Mouse (Mus musculus) heart, embryonic 11.5 days (tissue): ENCODE measurements around the gene Spata20. TPM values are rescaled to one million over a fixed set of nuclear protein-coding genes. Genes with fewer than 3 reads are reported as not detected.
A peak's percentile ranks its signal among the peaks of the same experiment; 100 is the strongest.

ENCODE experiments used
- ATAC-seq: fragments of 200-750 bp; cut with Nextera tagmentation; replicated peaks from 2 replicates; pipeline ENCODE4 v1.8.0; 2017; ENCODE audit warnings: moderate library complexity; ENCODE audit not compliant: insufficient number of reproducible peaks, low FRiP score, low TSS enrichment
- H3K27ac ChIP-seq: fragments of 300-500 bp; sonication (generic); 2 replicates; pipeline ENCODE4 v1.5.1; 2014; ENCODE audit warnings: mild to moderate bottlenecking, low read depth, low read length
- H3K27me3 ChIP-seq: fragments of 300-500 bp; sonication (generic); 2 replicates; pipeline ENCODE4 v1.6.1; 2014; ENCODE audit warnings: mild to moderate bottlenecking, low read length, mixed read lengths; ENCODE audit not compliant: control insufficient read depth, insufficient read depth
- H3K36me3 ChIP-seq: fragments of 300-500 bp; sonication (generic); 2 replicates; pipeline ENCODE4 v1.6.1; 2014; ENCODE audit warnings: mild to moderate bottlenecking, low read length, moderate library complexity, mixed read lengths; ENCODE audit not compliant: control insufficient read depth, insufficient read depth
- H3K4me1 ChIP-seq: fragments of 300-500 bp; sonication (generic); 2 replicates; pipeline ENCODE4 v1.6.1; 2014; ENCODE audit warnings: low read length; ENCODE audit not compliant: control insufficient read depth, insufficient read depth
- H3K4me2 ChIP-seq: fragments of 300-500 bp; sonication (generic); 2 replicates; pipeline ENCODE4 v1.6.1; 2014; ENCODE audit warnings: mild to moderate bottlenecking, moderate library complexity
- H3K4me3 ChIP-seq: fragments of 300-500 bp; sonication (generic); 2 replicates; pipeline ENCODE4 v1.5.1; 2014; ENCODE audit warnings: low read depth, low read length
- H3K9ac ChIP-seq: fragments of 300-500 bp; sonication (generic); 2 replicates; pipeline ENCODE4 v1.6.1; 2014; ENCODE audit warnings: mild to moderate bottlenecking, low read depth, low read length, moderate library complexity
- H3K9me3 ChIP-seq: fragments of 300-500 bp; sonication (generic); replicated peaks from 2 replicates; pipeline ENCODE4 v1.6.1; 2016; ENCODE audit warnings: low read length; ENCODE audit not compliant: control insufficient read depth
- WGBS: fragments of 180-500 bp; shearing (Covaris S2); extraction: QIAGEN DNeasy Blood & Tissue Kit; methylation state at CpG from one replicate; pipeline ENCODE4 v1.1.7; 2014; ENCODE audit not compliant: insufficient replicate concordance; 5-methylcytosine and 5-hydroxymethylcytosine counted together
- polyA plus RNA-seq: library from polyadenylated mRNA; unstranded; fragments of >200 nt; fragmentation: Nextera tagmentation; extraction: Ambion mirVana; gene quantifications from 2 replicates; pipeline ENCODE4 v1.2.1, GENCODE M21; 2014

Spata20 gene
- polyA plus RNA-seq, 1 experiment from 2014 or later = not detected

DNA sequence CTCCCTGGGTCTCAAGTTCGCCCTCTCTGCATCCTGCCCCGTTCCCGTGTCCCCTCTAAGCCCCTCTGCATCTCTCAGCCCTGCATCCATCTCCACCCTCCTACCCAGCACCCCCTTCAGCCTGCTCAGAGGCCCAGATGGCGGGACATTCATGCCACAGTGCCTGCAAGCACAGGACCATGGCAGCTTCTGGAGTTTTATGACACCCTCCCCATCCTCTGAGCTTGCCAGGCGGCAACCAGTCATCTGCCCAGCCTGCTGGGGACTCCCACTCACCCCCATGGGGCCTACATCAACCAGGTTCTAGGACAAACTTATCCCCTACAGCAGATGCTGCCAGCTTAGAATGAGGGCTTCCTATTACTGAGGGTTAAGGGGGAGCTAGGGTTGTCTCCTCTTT lies 31.2 kb downstream of the Spata20 start:
- H3K4me2 ChIP-seq = no peak overlapping the region
- no peak for ATAC-seq
- no peak overlapping the region for H3K27ac ChIP-seq
- H3K27me3 ChIP-seq = peaks cover 11% of the 10 kb centered on the region
- no peak overlapping the region for H3K4me3 ChIP-seq
- H3K9me3 ChIP-seq = no peaks in the 10 kb centered on the region
- WGBS = 69% methylated on average over 5 of the region's 5 CpGs
- peaks cover 28% of the 10 kb centered on the region for H3K4me1 ChIP-seq
- no peaks in the 10 kb centered on the region for H3K36me3 ChIP-seq
- H3K9ac ChIP-seq = no peak overlapping the region

DNA sequence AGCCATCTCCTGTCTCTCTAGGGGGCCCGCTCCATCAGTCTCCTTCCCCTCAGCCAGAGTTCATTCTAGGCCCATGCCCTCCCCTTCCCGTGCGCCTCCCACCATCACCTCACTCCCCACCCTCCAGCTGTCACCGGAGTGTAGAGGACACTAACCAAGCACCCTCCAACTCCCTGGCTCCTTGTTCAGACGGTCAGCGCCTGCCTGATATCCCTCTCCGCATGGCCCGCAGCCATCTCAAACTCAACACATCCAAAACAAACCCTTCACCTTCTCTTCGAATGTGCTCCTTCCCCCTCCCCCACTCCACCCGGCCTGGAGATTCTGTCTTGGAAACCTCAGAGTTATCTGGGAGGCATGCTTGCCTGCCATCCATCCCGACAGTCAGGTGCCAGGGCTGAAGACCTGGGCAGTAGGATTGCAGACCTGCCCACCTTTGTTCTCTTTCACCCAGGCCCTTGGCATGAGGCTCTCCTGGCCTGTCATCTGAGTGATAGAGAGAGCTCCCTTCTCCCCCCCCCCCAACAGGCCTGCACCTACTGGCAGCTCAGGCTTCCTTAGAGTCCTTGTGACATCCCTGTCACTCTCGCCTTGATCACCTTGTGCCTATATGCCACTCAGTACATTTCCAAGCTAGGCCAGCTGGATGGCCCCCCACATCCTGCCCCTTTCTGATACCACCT lies 34.7 kb downstream of the Spata20 start:
- Histone ChIP-seq H3K4me2 (0 out of 2 replicates have a peak overlapping the region, but pooled peaks have one; percentile 3), H3K4me1 (peaks cover 31% of the 10 kb centered on the region)
- ATAC-seq = peak; percentile 75

DNA sequence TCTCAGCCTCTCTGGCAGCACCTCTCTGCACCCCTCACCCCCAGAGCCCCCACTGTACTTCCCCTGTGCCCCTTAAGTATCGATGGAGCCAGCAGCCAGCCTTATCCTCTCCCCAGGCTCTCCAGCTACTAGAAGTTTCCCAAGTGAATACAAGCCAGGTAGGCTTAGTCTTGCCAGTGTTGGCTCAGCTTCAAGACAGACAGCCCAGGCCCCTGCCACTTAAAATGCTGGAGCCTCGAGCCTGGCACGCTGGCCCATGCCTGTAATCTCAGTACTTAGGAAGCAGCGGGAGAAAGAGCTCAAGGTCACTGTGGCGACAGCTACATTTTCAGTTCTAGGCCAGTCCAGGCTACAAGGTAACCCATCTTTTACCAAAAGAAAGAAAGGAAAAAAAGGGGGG lies 36.1 kb downstream of the Spata20 start:
- H3K4me2 ChIP-seq = 0 out of 2 replicates have a peak overlapping the region, but pooled peaks have one; percentile 4

More for the DNA sequence above, 34.7 kb downstream of the Spata20 start:
- H3K9me3 ChIP-seq = no peaks in the 10 kb centered on the region
- no peak overlapping the region for H3K4me3 ChIP-seq
- WGBS = 21% methylated on average over 12 of the region's 12 CpGs
- H3K27me3 ChIP-seq = peaks cover 8% of the 10 kb centered on the region
- H3K27ac ChIP-seq = peak overlapping the region; percentile 66
- H3K9ac ChIP-seq = peak overlapping the region; percentile 34; the same call in 1 of the 2 replicates
- no peaks in the 10 kb centered on the region for H3K36me3 ChIP-seq

DNA sequence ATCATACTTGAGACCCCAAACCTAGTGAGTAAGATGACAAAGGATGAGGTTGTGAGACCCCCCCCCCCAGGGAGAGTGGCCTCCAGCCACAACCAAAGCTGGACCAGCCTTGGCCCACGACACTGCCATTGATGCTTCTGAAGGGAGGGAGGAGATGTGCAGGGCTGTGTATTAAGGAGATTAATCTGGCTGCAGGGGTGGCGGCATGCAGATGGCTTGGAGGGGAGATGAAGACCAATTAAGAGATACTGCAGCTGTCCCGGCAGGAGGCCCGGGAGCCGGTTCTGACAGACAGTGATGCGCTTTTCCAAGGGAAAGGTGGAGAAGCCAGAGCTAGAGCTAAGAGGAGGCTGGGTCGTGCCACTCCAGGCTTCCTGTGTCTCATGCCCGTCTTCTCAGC lies 36.7 kb downstream of the Spata20 start:
- H3K4me1 ChIP-seq = peaks cover 27% of the 10 kb centered on the region
- H3K27ac ChIP-seq = no peak overlapping the region
- no peak overlapping the region for H3K4me3 ChIP-seq
- no peak overlapping the region for H3K9ac ChIP-seq
- H3K9me3 ChIP-seq = no peaks in the 10 kb centered on the region
- no peaks in the 10 kb centered on the region for H3K27me3 ChIP-seq
- 42% methylated on average over 8 of the region's 8 CpGs for WGBS
- no peak overlapping the region for H3K4me2 ChIP-seq
- H3K36me3 ChIP-seq = no peaks in the 10 kb centered on the region
- no peak for ATAC-seq

More for the DNA sequence above, 36.1 kb downstream of the Spata20 start:
- Histone ChIP-seq H3K9ac (no peak overlapping the region), H3K27me3 (peaks cover 6% of the 10 kb centered on the region; the same call in 1 of the 2 replicates), H3K9me3 (no peaks in the 10 kb centered on the region), H3K4me1 (peaks cover 27% of the 10 kb centered on the region), H3K27ac (peak overlapping the region; percentile 59), H3K36me3 (no peaks in the 10 kb centered on the region), H3K4me3 (no peak overlapping the region)
- no peak for ATAC-seq
- 29% methylated on average over 5 of the region's 5 CpGs for WGBS

DNA sequence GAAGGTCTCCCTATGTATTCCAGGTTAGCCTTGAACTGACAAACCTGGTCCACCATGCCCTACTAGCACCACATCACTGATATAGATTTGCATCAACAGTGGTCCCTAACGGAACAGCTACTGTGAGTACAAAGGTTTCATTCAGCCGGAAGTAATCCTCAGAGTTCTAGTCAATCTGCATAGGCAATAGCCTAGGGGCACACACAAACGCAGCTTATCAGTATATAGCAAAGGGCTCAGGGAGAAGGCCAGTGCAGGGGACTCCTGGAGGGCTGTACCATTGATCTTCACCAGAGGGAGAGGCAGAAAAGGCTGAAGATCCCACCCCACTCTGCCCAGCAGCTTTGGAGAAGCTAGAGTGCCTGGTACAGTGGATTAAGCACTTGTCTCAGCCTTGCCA lies 39.0 kb downstream of the Spata20 start:
- no peak for ATAC-seq
- no peak overlapping the region for H3K27ac ChIP-seq
- peaks cover 24% of the 10 kb centered on the region for H3K4me1 ChIP-seq
- no peak overlapping the region for H3K4me2 ChIP-seq
- H3K4me3 ChIP-seq = no peak overlapping the region
- WGBS = 32% methylated on average over 3 of the region's 3 CpGs
- H3K9ac ChIP-seq = no peak overlapping the region
- no peaks in the 10 kb centered on the region for H3K36me3 ChIP-seq
- H3K9me3 ChIP-seq = no peaks in the 10 kb centered on the region
- peaks cover 3% of the 10 kb centered on the region for H3K27me3 ChIP-seq

DNA sequence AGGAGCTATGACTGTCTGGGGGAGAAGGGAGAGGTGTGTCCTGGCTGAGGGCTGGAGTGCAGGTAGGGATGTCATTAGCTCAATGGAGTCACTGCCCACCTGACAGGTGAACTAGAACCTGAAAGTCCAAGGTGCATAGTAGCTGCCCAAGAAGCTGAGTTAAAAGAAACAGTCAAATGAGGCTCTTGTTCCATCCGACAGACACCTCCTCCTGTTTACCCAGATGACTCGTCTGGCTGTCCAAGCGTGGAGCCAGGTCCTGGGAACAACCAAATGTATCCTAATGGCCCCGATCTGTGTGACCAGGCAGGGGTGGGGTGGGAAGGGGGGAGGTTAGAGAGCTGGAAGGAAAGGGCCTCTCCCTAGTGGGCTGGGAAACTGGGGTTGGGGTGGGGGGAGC lies 40.7 kb downstream of the Spata20 start:
- Histone ChIP-seq H3K36me3 (no peaks in the 10 kb centered on the region), H3K9ac (no peak overlapping the region), H3K4me2 (no peak overlapping the region), H3K27ac (no peak overlapping the region), H3K4me3 (no peak overlapping the region), H3K4me1 (peaks cover 22% of the 10 kb centered on the region), H3K27me3 (peaks cover 3% of the 10 kb centered on the region), H3K9me3 (no peaks in the 10 kb centered on the region)
- 39% methylated on average over 4 of the region's 4 CpGs for WGBS
- no peak for ATAC-seq

DNA sequence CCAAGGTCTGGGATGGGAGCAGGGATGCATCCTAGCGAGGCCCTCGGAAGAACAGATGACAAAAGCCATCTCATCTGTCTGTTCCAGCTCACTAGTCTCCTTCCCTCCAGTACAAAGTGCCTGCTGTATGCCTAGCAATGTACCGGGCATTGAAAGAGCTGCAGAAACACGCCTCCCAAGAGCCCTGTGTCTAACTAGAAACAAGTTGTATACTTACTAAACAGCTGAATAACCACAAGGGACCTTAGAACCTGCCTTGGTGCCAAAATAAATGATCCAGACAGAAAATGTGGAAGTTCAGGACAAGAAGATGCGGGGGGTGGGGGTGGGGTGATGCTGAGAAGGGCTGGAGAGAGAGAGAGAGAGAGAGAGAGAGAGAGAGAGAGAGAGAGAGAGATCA lies 41.1 kb downstream of the Spata20 start:
- H3K4me2 ChIP-seq = no peak overlapping the region
- no peak overlapping the region for H3K27ac ChIP-seq
- ATAC-seq = no peak
- 64% methylated on average over 5 of the region's 5 CpGs for WGBS
- no peak overlapping the region for H3K4me3 ChIP-seq
- H3K9me3 ChIP-seq = no peaks in the 10 kb centered on the region
- H3K4me1 ChIP-seq = peaks cover 17% of the 10 kb centered on the region
- no peak overlapping the region for H3K9ac ChIP-seq
- H3K27me3 ChIP-seq = peaks cover 3% of the 10 kb centered on the region
- H3K36me3 ChIP-seq = no peaks in the 10 kb centered on the region

DNA sequence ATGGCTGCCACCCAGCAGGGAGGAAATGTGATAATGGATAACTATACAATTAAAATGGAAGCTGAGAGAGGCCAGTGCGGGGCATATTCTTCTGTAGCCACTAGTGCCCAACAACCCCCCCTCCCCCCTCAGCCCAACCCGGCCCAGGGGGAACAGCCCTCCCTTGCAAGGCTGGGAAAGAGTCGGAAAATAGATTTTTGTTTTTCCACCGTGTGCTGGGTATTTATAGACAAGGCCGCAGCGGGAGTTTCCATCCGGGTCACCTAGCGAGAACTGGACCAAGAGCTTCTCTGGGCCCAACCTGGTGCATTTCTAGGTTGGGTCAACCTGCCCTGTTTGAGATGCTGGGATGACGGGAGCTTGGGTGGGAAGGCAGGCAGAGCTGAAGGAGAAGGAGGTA lies 44.2 kb downstream of the Spata20 start:
- peak overlapping the region; percentile 4; the same call in 1 of the 2 replicates for H3K27ac ChIP-seq
- WGBS = 54% methylated on average over 9 of the region's 9 CpGs
- H3K9ac ChIP-seq = no peak overlapping the region

DNA sequence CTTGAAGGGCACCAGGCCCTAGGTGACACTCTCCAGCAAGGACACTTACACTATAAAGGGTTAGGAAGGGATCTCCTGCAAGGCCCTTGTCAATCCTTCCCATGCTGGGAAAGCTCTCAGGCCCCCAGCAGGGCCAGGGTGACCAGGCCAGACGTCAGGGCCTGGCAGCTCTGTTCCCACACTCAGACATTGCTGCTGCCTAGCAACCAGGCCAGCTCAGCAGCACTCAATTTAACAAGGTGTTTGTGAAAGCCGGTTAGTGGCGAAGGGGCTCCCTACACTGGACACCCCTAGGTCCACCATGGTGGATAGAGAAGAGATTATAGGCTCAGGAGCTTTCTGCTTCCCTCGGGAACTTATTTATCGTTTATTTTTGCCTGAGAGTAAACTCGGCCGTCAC lies 44.9 kb downstream of the Spata20 start:
- H3K4me3 ChIP-seq = no peak overlapping the region
- peaks cover 13% of the 10 kb centered on the region for H3K4me1 ChIP-seq
- no peak overlapping the region for H3K4me2 ChIP-seq
- ATAC-seq = no peak
- WGBS = 36% methylated on average over 7 of the region's 7 CpGs
- no peaks in the 10 kb centered on the region for H3K9me3 ChIP-seq
- peak overlapping the region; percentile 4; the same call in 1 of the 2 replicates for H3K27ac ChIP-seq
- no peak overlapping the region for H3K9ac ChIP-seq
- no peaks in the 10 kb centered on the region for H3K36me3 ChIP-seq
- peaks cover 6% of the 10 kb centered on the region for H3K27me3 ChIP-seq

More for the DNA sequence above, 44.2 kb downstream of the Spata20 start:
- no peaks in the 10 kb centered on the region for H3K9me3 ChIP-seq
- no peak for ATAC-seq
- H3K4me1 ChIP-seq = peaks cover 13% of the 10 kb centered on the region
- H3K4me2 ChIP-seq = no peak overlapping the region
- no peak overlapping the region for H3K4me3 ChIP-seq
- H3K27me3 ChIP-seq = peaks cover 6% of the 10 kb centered on the region
- H3K36me3 ChIP-seq = no peaks in the 10 kb centered on the region
